Mouse (Mus musculus): ENCODE results near the gene Zfp451.
"Not testable (repeated sequence)": the region's sequence is repeated elsewhere in the genome, so short reads cannot be mapped to it uniquely, and the experiment has no call there.

Zfp451 gene

GRCm38 (mm10) chr1:33813868-33814794, at the start of gene Zfp451:
Gene Zfp451, minus strand, starts transcription at chr1:33814595.
- DNase-seq (ENCODE audit: low spot score): peak; percentile 90

- no peak for DNase-seq (ENCODE audit: low spot score)
Observed at GRCm38 (mm10) chr1:33846807-33847206, 32.4 kb upstream of the Zfp451 start.

GRCm38 (mm10) chr1:33843823-33844222, 29.4 kb upstream of the Zfp451 start:
- no peak for DNase-seq (ENCODE audit: low spot score)

- DNase-seq (ENCODE audit: low spot score): not testable (repeated sequence)
Observed at GRCm38 (mm10) chr1:33838952-33839351, 24.6 kb upstream of the Zfp451 start.

GRCm38 (mm10) chr1:33830586-33830985, 16.2 kb upstream of the Zfp451 start:
- no peak for DNase-seq (ENCODE audit: low spot score)

- no peak for DNase-seq (ENCODE audit: low spot score)
Observed at GRCm38 (mm10) chr1:33817931-33818330, 3.5 kb upstream of the Zfp451 start.

GRCm38 (mm10) chr1:33813495-33813867, 914 bp downstream of the Zfp451 start:
- no peak for DNase-seq (ENCODE audit: low spot score)

- DNase-seq (ENCODE audit: low spot score): no peak
Observed at GRCm38 (mm10) chr1:33803323-33803722, 11.1 kb downstream of the Zfp451 start.

GRCm38 (mm10) chr1:33799620-33800019, 14.8 kb downstream of the Zfp451 start:
- no peak for DNase-seq (ENCODE audit: low spot score)

GRCm38 (mm10) chr1:33788493-33788892, 25.9 kb downstream of the Zfp451 start:
- no peak for DNase-seq (ENCODE audit: low spot score)

- DNase-seq (ENCODE audit: low spot score): no peak
Observed at GRCm38 (mm10) chr1:33788072-33788471, 26.3 kb downstream of the Zfp451 start.

GRCm38 (mm10) chr1:33784561-33784960, 29.8 kb downstream of the Zfp451 start:
- no peak for DNase-seq (ENCODE audit: low spot score)

GRCm38 (mm10) chr1:33776175-33776611, 38.2 kb downstream of the Zfp451 start:
- DNase-seq (ENCODE audit: low spot score): no peak

- DNase-seq (ENCODE audit: low spot score): no peak
Observed at GRCm38 (mm10) chr1:33772106-33772505, 42.3 kb downstream of the Zfp451 start.

- DNase-seq (ENCODE audit: low spot score): no peak
Observed at GRCm38 (mm10) chr1:33771621-33772020, 42.8 kb downstream of the Zfp451 start.

GRCm38 (mm10) chr1:33768827-33769226, 45.6 kb downstream of the Zfp451 start:
- DNase-seq (ENCODE audit: low spot score): no peak

GRCm38 (mm10) chr1:33768091-33768787, 46.2 kb downstream of the Zfp451 start:
- DNase-seq (ENCODE audit: low spot score): no peak

- DNase-seq (ENCODE audit: low spot score): no peak
Observed at GRCm38 (mm10) chr1:33766520-33767508, 47.6 kb downstream of the Zfp451 start.

- no peak for DNase-seq (ENCODE audit: low spot score)
Observed at GRCm38 (mm10) chr1:33765468-33766080, 48.8 kb downstream of the Zfp451 start.

- DNase-seq (ENCODE audit: low spot score): no peak
Observed at GRCm38 (mm10) chr1:33763826-33764225, 50.6 kb downstream of the Zfp451 start.

GRCm38 (mm10) chr1:33758488-33758887, 55.9 kb downstream of the Zfp451 start:
- no peak for DNase-seq (ENCODE audit: low spot score)
